Mouse (Mus musculus): ENCODE measurements around the gene Wdr41. TPM values are rescaled to one million over a fixed set of nuclear protein-coding genes. Genes with fewer than 3 reads are reported as not detected.

Gene Wdr41
- 28.8 and 31.6 TPM in 2 replicates for polyA plus RNA-seq (2014; fragmentation: Nextera tagmentation; extraction: Ambion mirVana)

DNA sequence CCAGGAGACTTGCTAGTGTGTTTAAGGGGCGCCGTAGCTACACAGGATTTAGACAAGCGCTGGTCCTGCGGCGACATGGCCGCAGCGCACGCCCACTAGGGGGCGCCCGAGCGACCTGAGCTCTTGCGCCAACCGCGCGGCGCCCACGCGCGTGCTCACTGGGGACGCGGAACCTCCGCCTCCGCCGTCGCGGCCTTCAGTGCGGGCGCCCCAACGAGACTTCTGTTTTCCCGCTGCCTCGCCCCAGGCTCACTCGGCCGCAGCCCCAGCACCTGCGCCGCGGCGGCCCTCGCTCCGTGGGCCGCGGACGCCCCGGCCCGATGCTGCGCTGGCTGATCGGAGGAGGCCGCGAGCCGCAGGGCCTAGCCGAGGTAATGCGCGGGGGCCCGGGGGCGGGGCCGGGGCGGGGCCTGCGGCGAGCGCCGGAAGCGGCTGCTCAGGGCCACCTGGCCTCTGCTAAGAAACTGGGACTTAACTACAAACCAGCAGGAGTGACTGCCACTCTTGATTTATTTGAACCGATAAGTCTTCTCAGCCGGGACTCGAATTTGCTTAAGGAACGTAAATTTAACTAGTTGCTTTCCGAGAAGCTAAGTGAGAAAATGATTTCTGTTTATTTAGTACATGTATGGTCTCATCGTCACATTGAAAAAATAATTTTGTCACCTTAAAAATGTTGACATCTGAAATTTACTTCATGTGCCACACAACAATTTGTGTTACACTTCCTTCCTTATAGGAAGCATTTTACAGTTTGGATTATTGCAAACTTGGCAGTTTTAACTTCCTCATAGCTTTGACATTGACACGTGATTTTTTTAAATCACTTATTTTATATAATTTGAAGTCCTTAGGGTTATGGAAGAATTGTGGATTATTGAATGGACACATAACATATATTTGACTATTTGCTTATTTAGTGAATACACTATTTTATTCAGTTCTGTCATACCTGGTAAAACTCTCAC lies at the start of gene Wdr41:
Gene Wdr41 (plus strand): TSS at position 126 of the 968 bp plus-strand sequence.
- peak within 1 kb of the TSS; percentile 97 for H3K27ac ChIP-seq (ENCODE audit: low read depth, low read length)
- 0 out of 2 replicates have a peak, but pooled peaks cover 7% of the 10 kb centered on the region for H3K4me1 ChIP-seq (ENCODE audit: control insufficient read depth, insufficient read depth, low read length)
- peak within 1 kb of the TSS; percentile 72 for H3K4me3 ChIP-seq (ENCODE audit: low read depth, low read length)
- ATAC-seq (ENCODE audit: low read depth) = peak; percentile 97
- WGBS = 2% methylated on average over 57 of the region's 68 CpGs
- H3K9me3 ChIP-seq (ENCODE audit: control insufficient read depth, low read length) = no peaks in the 10 kb centered on the region
- no peaks in the 10 kb centered on the region for H3K36me3 ChIP-seq (ENCODE audit: control insufficient read depth, insufficient read depth, low read length)
- peak within 1 kb of the TSS; percentile 39 for H3K4me2 ChIP-seq (ENCODE audit: low read depth, low read length)
- H3K27me3 ChIP-seq (ENCODE audit: control insufficient read depth, insufficient read depth, low read length) = no peaks in the 10 kb centered on the region
- H3K9ac ChIP-seq (replicated peaks; ENCODE audit: low read depth, low read length) = peak within 1 kb of the TSS; percentile 97

DNA sequence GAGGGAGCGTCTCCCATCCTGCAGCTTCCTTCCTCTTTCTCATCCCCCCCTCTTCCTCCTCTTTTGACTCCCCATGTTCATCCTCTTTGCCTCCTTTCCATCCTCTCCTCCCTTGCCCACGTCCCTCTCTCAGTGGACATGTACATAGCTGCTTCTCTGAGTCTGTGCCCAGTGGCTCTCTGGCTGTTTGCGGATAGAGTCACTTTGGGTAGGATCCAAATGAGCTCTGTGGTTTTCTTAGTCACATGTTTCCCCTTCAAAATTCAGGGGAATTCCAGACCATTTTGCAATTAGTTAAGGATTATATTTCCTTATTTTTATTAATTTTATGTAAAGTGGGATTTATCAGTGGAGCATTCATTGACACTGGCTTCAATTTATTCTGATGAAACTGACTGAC lies 48.1 kb upstream of the Wdr41 start:
- H3K36me3 ChIP-seq (ENCODE audit: control insufficient read depth, insufficient read depth, low read length) = no peaks in the 10 kb centered on the region
- 80% methylated on average over 3 of the region's 3 CpGs for WGBS

DNA sequence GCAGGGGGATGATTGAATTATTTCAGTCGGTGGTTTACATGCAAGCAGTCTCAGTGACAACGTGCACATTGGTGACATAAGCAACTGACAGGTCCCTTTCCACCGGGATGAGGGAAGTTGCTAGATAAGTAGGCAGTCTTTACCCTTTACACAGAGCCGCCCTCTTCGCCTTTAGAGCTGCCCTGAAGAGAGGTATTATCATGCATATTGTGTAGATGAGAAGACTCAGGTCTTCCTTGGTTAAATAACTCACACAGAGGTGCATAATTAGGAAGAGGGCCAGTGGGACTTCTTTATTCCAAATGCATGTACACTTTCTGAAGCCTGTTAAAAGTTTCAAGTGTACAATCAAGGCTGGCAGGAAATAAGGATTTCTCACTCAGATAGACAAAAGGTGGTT lies 37.7 kb upstream of the Wdr41 start:
- H3K4me1 ChIP-seq (ENCODE audit: control insufficient read depth, insufficient read depth, low read length) = no peaks in the 10 kb centered on the region
- no peak for ATAC-seq (ENCODE audit: low read depth)

More for the DNA sequence above, 48.1 kb upstream of the Wdr41 start:
- Histone ChIP-seq H3K27me3 (ENCODE audit: control insufficient read depth, insufficient read depth, low read length) (no peaks in the 10 kb centered on the region), H3K4me3 (ENCODE audit: low read depth, low read length) (no peak overlapping the region), H3K4me1 (ENCODE audit: control insufficient read depth, insufficient read depth, low read length) (no peaks in the 10 kb centered on the region), H3K4me2 (ENCODE audit: low read depth, low read length) (no peak overlapping the region), H3K9me3 (ENCODE audit: control insufficient read depth, low read length) (no peaks in the 10 kb centered on the region), H3K27ac (ENCODE audit: low read depth, low read length) (no peak overlapping the region), H3K9ac (replicated peaks; ENCODE audit: low read depth, low read length) (no peak overlapping the region)
- no peak for ATAC-seq (ENCODE audit: low read depth)

DNA sequence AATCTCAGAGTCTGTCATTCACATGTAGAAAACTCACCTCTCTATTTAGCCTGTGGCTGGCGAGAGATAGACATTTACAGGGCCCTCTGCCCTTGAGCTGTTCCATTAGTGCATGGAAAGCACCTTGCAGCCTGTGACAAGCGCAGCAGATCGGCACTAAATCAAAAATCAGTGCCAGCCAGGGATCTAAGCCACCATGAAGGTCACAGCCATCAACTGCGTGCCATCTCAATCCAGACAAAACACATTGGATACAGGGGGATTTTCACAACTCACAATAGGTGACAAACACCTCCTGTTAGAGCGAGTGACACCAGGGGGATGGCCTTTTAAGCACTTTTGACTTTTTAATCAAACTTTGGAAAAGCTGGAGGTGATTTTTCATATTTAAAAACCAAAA lies 36.0 kb upstream of the Wdr41 start:
- 58% methylated on average over 5 of the region's 5 CpGs for WGBS
- Histone ChIP-seq H3K27me3 (ENCODE audit: control insufficient read depth, insufficient read depth, low read length) (peaks cover 6% of the 10 kb centered on the region; the same call in 1 of the 2 replicates), H3K36me3 (ENCODE audit: control insufficient read depth, insufficient read depth, low read length) (no peaks in the 10 kb centered on the region), H3K9ac (replicated peaks; ENCODE audit: low read depth, low read length) (no peak overlapping the region), H3K4me2 (ENCODE audit: low read depth, low read length) (no peak overlapping the region), H3K4me1 (ENCODE audit: control insufficient read depth, insufficient read depth, low read length) (no peaks in the 10 kb centered on the region), H3K4me3 (ENCODE audit: low read depth, low read length) (no peak overlapping the region), H3K9me3 (ENCODE audit: control insufficient read depth, low read length) (no peaks in the 10 kb centered on the region), H3K27ac (ENCODE audit: low read depth, low read length) (no peak overlapping the region)
- no peak for ATAC-seq (ENCODE audit: low read depth)

More for the DNA sequence above, 37.7 kb upstream of the Wdr41 start:
- H3K9ac ChIP-seq (replicated peaks; ENCODE audit: low read depth, low read length) = no peak overlapping the region
- no peaks in the 10 kb centered on the region for H3K36me3 ChIP-seq (ENCODE audit: control insufficient read depth, insufficient read depth, low read length)
- H3K27me3 ChIP-seq (ENCODE audit: control insufficient read depth, insufficient read depth, low read length) = peaks cover 6% of the 10 kb centered on the region; the same call in 1 of the 2 replicates
- H3K27ac ChIP-seq (ENCODE audit: low read depth, low read length) = no peak overlapping the region
- no peaks in the 10 kb centered on the region for H3K9me3 ChIP-seq (ENCODE audit: control insufficient read depth, low read length)
- no peak overlapping the region for H3K4me2 ChIP-seq (ENCODE audit: low read depth, low read length)
- H3K4me3 ChIP-seq (ENCODE audit: low read depth, low read length) = no peak overlapping the region
- WGBS = 50% methylated on average over 5 of the region's 5 CpGs

DNA sequence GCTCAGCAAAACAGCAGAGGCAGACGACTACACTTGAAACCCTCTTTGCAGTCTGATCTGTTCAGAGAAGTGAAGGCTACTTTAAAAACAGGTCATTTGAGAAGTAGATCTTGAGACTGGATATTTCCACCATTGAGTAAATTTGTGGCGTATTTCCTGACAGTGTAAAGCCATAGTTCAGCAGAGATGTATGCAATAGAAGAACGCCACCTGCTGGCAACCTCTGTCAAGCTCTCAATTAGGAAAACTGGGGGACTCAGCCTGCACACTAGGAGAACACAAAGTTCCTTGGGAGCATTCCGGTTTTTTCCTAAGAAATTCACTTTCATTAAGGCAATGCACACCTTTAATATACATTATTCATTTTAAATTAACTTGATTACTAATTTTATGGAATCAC lies 34.9 kb upstream of the Wdr41 start:
- peak; percentile 69; the same call in 1 of the 2 replicates for ATAC-seq (ENCODE audit: low read depth)
- H3K4me1 ChIP-seq (ENCODE audit: control insufficient read depth, insufficient read depth, low read length) = no peaks in the 10 kb centered on the region
- no peak overlapping the region for H3K4me2 ChIP-seq (ENCODE audit: low read depth, low read length)
- H3K27me3 ChIP-seq (ENCODE audit: control insufficient read depth, insufficient read depth, low read length) = peaks cover 6% of the 10 kb centered on the region; the same call in 1 of the 2 replicates
- H3K36me3 ChIP-seq (ENCODE audit: control insufficient read depth, insufficient read depth, low read length) = no peaks in the 10 kb centered on the region
- no peak overlapping the region for H3K27ac ChIP-seq (ENCODE audit: low read depth, low read length)
- WGBS = 14% methylated on average over 4 of the region's 4 CpGs
- no peak overlapping the region for H3K9ac ChIP-seq (replicated peaks; ENCODE audit: low read depth, low read length)
- H3K9me3 ChIP-seq (ENCODE audit: control insufficient read depth, low read length) = no peaks in the 10 kb centered on the region
- no peak overlapping the region for H3K4me3 ChIP-seq (ENCODE audit: low read depth, low read length)

DNA sequence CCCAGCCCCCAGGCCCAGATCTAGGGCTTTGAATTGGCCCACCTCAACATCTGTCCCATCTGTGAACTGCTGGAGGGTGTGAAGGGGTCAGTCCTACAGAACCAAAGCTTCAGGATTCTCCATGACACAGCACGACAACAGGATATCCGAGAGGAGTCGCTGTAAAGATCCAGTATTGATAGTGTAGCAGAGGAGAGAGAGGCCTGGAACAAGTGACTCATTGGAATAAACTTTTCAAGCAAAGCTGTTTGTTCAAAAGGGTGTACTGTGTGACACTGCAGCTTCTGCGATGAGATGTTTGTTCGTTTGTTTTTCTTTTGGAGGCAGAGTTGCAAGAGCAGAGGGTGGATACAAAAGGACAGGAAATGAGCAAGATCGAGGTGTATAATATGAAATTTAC lies 20.2 kb upstream of the Wdr41 start:
- Histone ChIP-seq H3K4me2 (ENCODE audit: low read depth, low read length) (no peak overlapping the region), H3K9ac (replicated peaks; ENCODE audit: low read depth, low read length) (no peak overlapping the region), H3K27ac (ENCODE audit: low read depth, low read length) (no peak overlapping the region), H3K27me3 (ENCODE audit: control insufficient read depth, insufficient read depth, low read length) (no peaks in the 10 kb centered on the region), H3K4me1 (ENCODE audit: control insufficient read depth, insufficient read depth, low read length) (no peaks in the 10 kb centered on the region), H3K9me3 (ENCODE audit: control insufficient read depth, low read length) (no peaks in the 10 kb centered on the region), H3K4me3 (ENCODE audit: low read depth, low read length) (no peak overlapping the region), H3K36me3 (ENCODE audit: control insufficient read depth, insufficient read depth, low read length) (no peaks in the 10 kb centered on the region)
- no peak for ATAC-seq (ENCODE audit: low read depth)
- 77% methylated on average over 6 of the region's 6 CpGs for WGBS

DNA sequence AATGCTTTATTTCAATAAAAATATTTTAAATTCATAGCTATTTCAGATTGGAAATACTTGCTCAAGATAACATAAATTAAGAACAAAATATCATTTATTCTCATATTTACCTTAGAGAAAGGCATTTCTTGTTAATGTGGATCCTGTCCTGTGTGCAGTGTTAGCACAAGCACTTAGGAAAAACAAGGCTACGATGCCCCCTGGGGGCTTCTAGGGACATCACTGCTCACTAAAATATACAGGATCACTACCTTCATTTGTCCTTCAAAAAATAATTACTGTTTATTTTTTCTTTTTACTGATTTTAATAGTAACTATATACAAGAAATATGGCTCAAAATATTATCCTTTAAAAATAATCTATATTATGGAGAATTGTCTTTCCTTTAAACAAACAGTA lies 18.2 kb upstream of the Wdr41 start:
- no peak overlapping the region for H3K9ac ChIP-seq (replicated peaks; ENCODE audit: low read depth, low read length)
- WGBS = 64% methylated on average over 1 of the region's 1 CpGs
- H3K4me1 ChIP-seq (ENCODE audit: control insufficient read depth, insufficient read depth, low read length) = no peaks in the 10 kb centered on the region
- no peaks in the 10 kb centered on the region for H3K27me3 ChIP-seq (ENCODE audit: control insufficient read depth, insufficient read depth, low read length)
- no peak overlapping the region for H3K4me2 ChIP-seq (ENCODE audit: low read depth, low read length)
- no peaks in the 10 kb centered on the region for H3K36me3 ChIP-seq (ENCODE audit: control insufficient read depth, insufficient read depth, low read length)
- H3K27ac ChIP-seq (ENCODE audit: low read depth, low read length) = no peak overlapping the region
- no peaks in the 10 kb centered on the region for H3K9me3 ChIP-seq (ENCODE audit: control insufficient read depth, low read length)
- ATAC-seq (ENCODE audit: low read depth) = no peak
- H3K4me3 ChIP-seq (ENCODE audit: low read depth, low read length) = no peak overlapping the region

DNA sequence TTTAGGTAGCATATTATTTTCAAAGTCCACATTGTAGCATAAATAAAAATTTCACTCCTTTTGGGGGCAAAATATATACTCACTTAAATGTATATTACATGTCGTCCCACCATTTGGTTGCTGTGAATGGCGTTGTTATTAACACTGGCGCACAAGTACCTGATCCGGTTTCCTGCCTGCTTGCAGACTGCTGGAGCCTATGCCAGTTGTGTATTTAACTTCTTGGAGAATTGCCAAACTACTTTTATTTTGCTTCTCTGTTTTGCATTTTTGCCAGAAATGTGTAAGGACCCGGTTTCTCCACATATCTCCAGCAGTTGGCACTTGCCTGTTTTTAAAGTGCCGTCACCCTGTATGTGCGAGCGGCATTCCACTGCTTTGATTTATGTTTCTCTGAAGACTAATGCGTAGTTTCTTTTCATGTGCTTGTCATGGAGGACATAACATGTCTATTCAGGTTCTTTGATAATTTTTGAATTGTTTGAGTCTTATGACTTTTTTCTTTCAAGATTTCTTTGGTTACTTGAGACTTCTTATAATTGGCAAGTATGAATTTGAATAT lies 6.1 kb upstream of the Wdr41 start:
- H3K27ac ChIP-seq (ENCODE audit: low read depth, low read length) = no peak overlapping the region
- H3K9me3 ChIP-seq (ENCODE audit: control insufficient read depth, low read length) = no peaks in the 10 kb centered on the region
- no peaks in the 10 kb centered on the region for H3K27me3 ChIP-seq (ENCODE audit: control insufficient read depth, insufficient read depth, low read length)
- H3K9ac ChIP-seq (replicated peaks; ENCODE audit: low read depth, low read length) = no peak overlapping the region
- H3K4me3 ChIP-seq (ENCODE audit: low read depth, low read length) = no peak overlapping the region
- no peaks in the 10 kb centered on the region for H3K4me1 ChIP-seq (ENCODE audit: control insufficient read depth, insufficient read depth, low read length)
- WGBS = 71% methylated on average over 9 of the region's 9 CpGs
- no peak for ATAC-seq (ENCODE audit: low read depth)
- no peak overlapping the region for H3K4me2 ChIP-seq (ENCODE audit: low read depth, low read length)
- no peaks in the 10 kb centered on the region for H3K36me3 ChIP-seq (ENCODE audit: control insufficient read depth, insufficient read depth, low read length)

DNA sequence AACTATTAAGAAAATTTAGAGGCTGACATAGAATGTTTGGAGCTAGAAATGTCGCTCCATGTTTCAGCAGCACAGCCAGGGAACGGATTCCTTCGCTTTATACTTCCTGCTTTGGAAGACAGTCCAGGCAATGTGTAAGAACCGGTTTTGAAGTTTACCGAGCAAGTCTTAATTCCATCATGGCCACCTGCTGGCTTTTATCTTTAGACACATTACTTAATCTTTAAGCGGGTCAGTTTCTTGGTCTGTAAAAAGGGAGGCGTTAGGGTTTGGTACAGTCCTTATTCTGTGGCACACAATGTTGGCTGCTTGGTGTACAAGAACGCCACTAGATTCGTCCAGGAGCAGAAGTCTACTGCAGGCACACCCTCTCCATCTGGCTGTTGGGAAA lies 321 bp upstream of the Wdr41 start:
- Histone ChIP-seq H3K9me3 (ENCODE audit: control insufficient read depth, low read length) (no peaks in the 10 kb centered on the region), H3K4me1 (ENCODE audit: control insufficient read depth, insufficient read depth, low read length) (0 out of 2 replicates have a peak, but pooled peaks cover 7% of the 10 kb centered on the region), H3K4me2 (ENCODE audit: low read depth, low read length) (peak overlapping the region; percentile 39), H3K9ac (replicated peaks; ENCODE audit: low read depth, low read length) (peak overlapping the region; percentile 28; the same call in 1 of the 2 replicates), H3K36me3 (ENCODE audit: control insufficient read depth, insufficient read depth, low read length) (no peaks in the 10 kb centered on the region), H3K27me3 (ENCODE audit: control insufficient read depth, insufficient read depth, low read length) (no peaks in the 10 kb centered on the region), H3K4me3 (ENCODE audit: low read depth, low read length) (peak overlapping the region; percentile 72; the same call in 1 of the 2 replicates), H3K27ac (ENCODE audit: low read depth, low read length) (no peak overlapping the region; the same call in 1 of the 2 replicates)
- 34% methylated on average over 9 of the region's 9 CpGs for WGBS
- ATAC-seq (ENCODE audit: low read depth) = peak; percentile 12; the same call in 1 of the 2 replicates

Data from neural tube, embryonic 14.5 days (tissue).